Mouse (Mus musculus) spleen, adult 2 months (tissue): ENCODE measurements around the gene Tshz3.

Experiments
- CTCF ChIP-seq: fragments of 200-500 bp; IDR thresholded peaks from 2 replicates; pipeline ENCODE4 v1.5.1; 2011; ENCODE audit warnings: mild to moderate bottlenecking, inconsistent platforms; ENCODE audit not compliant: insufficient read depth, insufficient read length, insufficient replicate concordance; ENCODE audit errors: extremely low read depth
- POLR2A ChIP-seq: fragments of 200-500 bp; IDR thresholded peaks from 2 replicates; pipeline ENCODE4 v1.6.1; 2011; ENCODE audit warnings: low read depth, low read length, inconsistent platforms

GRCm38 (mm10) chr7:36679031-36679618, 18.8 kb upstream of the Tshz3 start:
- TF ChIP-seq CTCF = no peak
- no peak for TF ChIP-seq POLR2A
